Mouse (Mus musculus) Muller cell, postnatal 12 days (primary cell): Measurements from ENCODE around the gene Espn.

Source experiments
- DNase-seq: peaks from one replicate; pipeline ENCODE4 v3.0.0-alpha.2; 2015; ENCODE audit errors: inconsistent ontology term

The Espn gene

DNA sequence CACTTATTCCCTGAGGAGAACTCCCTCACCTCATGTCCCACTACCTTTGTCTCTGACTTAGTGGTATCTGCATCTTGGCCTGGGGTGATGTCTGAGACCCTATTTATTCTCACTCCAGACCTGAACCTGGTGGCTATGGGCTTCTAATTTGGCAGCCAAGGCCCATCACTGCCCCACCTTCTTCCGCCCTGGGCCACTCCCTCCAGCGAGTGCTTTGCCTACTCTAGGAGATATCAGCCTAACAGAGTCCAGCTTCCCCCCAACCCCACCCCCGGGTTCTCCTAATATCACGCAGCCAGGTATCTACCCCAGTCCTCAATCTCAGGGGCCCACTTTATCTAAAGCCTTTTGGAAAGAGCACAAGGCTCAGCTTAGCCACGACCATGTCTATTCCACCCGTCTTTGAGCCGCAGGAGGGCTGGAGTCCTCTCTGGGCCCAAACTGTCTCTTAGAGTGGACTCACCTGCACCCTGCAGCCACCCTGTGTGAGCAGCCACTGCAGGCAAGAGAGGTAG lies 663 bp downstream of the Espn start:
- no peak for DNase-seq

DNA sequence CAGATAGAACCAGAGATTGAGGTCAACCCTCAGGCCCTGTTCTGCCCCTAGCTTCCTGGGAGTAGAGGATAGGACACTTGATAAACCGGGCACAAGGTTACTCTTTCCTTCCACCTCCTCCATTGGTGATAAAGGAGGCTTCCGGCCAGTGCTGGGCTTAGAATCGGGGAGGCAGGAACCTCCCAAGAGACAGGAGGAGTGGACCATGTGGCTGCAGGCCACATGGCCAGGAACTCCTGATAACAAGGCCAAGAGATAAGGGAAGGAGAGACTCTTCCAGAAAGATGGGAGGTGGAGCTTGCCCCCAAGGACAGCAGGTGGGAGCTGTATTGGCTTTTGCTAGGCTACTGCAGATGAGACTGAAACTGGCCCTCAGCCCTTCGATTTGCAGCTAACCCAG lies 1.6 kb downstream of the Espn start:
- DNase-seq: no peak

DNA sequence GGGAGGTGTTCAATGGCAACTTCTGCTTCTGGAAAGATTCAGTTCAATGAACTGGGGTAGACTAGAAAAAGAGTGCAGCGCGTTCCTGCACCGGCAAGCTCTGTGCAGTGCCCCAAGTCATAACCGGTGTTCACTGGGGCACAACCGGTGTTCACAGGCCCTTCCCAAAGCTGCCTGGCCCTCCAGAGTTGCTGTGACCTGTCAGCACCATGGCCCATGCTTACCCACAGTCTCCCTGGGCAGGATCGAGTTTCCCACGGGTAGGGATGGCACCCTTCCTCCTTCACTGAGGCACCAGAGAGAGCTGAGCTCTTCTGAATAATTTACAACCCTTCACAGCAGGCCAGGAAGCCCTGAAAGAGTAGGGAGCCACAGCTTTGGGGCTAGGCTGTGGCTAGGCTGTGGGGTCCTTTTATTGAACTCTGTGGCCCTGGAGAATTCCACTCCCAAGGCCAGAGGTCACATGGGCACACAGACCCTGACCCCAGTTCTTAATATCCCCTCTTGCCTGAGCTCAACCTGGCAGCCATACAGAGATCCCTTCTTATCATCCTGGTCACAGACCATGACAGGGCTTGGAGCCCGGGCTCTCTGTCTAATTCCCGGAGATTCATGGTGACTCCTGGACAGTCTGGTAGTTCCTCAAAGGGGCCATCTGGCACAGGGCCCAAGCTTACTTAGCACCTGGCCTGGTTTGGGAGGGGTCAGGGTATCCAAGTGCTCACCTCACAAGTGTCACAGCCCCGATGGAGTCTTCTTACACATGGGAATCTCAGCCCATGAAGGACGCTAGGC lies 5.9 kb downstream of the Espn start:
- DNase-seq: no peak

DNA sequence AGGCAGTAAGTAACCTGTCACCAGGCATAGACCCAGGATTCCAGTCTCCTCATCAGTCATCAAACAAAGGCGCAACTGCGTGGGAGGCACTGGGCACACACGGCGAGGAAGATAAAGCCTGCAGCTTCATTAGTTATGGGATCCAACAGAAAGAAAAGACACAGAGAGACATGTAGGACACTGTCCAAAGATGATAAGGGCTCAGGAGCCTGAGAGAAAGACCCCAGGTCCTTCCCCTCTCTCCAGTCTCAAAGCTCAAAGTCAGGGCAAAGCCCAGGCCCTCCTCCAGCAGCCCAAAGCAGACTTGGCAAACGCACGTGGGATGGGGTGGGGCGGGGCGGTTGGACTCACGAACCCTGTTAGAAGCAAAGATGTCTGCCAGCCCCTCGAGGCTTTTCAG lies 6.7 kb downstream of the Espn start:
- DNase-seq: no peak

DNA sequence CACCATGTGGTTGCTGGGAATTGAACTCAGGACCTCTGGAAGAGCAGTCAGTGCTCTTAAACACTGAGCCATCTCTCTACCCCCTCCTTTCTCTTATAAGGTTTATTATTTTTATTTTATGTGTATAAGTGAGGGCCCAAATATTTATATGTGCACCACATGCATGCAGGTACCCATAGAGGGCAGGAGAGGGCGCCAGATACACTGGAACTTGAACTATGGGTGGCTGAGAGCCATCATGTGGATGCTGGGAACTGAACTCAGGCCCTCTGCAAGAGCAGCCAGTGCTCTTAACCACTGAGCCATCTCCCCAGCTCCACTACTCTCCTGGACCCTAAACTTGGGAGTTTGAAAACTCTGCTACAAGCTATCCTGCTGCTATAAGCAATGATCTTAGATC lies 8.5 kb downstream of the Espn start:
- DNase-seq: no peak

DNA sequence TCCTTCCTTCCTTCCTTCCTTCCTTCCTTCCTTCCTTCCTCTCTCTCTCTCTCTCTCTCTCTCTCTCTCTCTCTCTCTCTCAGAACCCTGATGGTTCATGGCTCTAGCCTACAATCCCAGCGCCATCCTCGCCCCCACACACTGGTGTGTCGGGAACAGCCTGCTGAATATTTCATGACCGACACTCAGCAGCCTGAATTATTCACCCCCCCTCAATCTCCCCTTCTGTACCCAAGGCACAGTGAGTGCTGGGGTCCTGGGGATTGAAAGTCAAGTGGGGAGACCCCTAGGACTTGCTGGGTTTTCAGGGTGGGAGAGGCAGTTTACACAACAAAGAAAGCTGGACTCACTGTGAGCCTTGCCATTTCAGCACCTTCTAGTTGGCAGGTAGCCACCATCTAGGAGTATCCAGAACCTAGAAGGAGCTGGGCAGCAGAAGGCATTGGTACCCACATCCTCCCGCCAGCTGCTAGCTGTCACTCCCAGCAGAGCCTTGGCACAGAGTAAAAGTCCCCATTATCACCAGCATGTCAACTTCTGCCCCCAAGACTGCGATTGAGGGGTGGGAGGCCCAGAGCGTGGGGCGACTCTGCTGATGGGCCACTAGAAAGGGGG lies 10.5 kb downstream of the Espn start:
- DNase-seq: no peak

- no peak for DNase-seq
Measured at GRCm38 (mm10) chr4:152140441-152140840, 11.7 kb downstream of the Espn start.

GRCm38 (mm10) chr4:152138497-152139260 lies 13.5 kb downstream of the Espn start:
- DNase-seq: peak; percentile 93

DNA sequence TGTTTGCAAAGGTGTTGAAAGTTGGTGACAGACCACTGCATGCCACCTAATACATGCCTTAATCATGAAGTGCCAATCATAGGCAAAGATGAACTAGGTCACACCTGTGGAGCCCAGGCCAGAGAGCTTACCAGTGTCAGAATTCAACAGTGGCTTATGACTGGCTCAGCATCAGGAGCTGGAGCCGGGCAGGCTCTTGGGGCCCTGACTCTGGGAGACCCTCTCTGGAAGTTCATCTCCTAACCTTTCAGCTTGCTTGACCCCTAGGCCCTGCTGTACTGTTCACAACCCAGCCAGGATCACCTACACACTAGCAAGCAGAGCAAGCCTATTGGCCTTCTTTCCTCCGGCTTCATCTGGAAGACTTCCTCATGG lies 15.3 kb downstream of the Espn start:
- no peak for DNase-seq

- DNase-seq: no peak
Measured at GRCm38 (mm10) chr4:152136112-152136875, 15.9 kb downstream of the Espn start.

- no peak for DNase-seq
Measured at GRCm38 (mm10) chr4:152135363-152135762, 16.8 kb downstream of the Espn start.

GRCm38 (mm10) chr4:152134507-152134906 lies 17.7 kb downstream of the Espn start:
- no peak for DNase-seq

DNA sequence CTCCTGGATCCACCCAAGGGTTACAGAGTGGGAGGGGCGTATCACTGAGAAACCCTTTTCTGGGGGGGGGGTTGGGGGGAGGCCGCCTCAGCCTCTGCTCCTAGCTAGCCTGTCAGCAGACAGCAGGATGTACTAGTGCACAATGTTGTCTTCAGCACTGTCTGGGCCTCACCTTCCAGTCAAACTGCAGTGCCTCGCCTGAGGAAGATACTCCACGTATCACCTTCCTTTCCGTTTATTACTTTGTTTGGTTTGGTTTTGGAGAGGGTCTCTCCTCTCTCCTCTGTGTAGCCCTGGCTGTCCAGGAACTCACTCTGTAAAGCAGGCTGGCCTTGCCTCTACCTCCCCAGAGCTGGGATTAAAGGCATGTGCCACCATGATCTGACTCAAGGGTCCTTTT lies 19.0 kb downstream of the Espn start:
- DNase-seq: no peak

DNA sequence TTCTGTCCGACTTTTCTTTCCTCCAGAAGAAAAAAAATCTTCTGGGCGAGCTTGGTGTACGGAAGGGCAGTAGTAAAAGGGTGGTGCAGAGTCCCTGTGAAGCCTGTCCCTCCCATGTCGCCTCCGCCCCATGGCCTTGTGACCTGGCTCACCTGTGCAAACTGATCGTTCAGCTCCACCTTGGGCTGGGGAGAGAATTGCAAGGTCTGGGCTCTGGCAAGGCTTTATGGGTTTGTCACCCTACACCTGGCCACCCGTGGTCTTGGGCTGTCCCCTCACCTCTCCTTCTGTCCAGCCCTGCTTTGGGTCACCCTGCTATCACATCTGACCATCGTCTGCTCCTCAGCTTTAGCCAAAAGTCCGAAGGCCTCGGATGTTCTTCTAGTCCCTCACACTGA lies 19.4 kb downstream of the Espn start:
- no peak for DNase-seq

- peak; percentile 86 for DNase-seq
Measured at GRCm38 (mm10) chr4:152131809-152132771, 20.1 kb downstream of the Espn start.

- peak; percentile 88 for DNase-seq
Measured at GRCm38 (mm10) chr4:152130771-152131653, 21.2 kb downstream of the Espn start.

GRCm38 (mm10) chr4:152129395-152129930 lies 22.7 kb downstream of the Espn start:
- no peak for DNase-seq

GRCm38 (mm10) chr4:152128784-152129183 lies 23.4 kb downstream of the Espn start:
- DNase-seq: no peak

DNA sequence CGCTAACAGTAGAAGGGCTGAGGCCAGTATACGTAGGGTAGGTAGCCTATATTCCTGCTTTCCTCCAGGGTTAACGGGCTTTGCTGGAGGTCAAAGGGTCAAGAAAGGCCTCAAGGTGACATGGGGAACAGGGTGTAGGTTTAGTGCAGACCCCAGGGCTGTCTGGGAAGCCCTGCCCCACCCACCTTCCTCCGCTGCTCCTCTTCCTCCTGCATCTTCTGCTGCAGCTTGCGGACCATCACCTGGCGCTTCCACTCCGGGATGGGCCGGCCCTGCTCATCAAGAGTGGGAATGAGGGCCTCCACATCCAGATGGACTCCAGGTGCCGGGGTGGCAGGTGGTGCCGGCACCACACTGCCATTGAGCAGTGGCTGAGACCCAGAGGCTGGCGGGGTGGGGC lies 24.3 kb downstream of the Espn start:
- no peak for DNase-seq
